Mouse (Mus musculus) liver, postnatal 0 days (tissue): ENCODE measurements around the gene Zbtb5.
"Not testable (repeated sequence)": the region's sequence is repeated elsewhere in the genome, so short reads cannot be mapped to it uniquely, and the experiment has no call there.

Experiments used
- CTCF ChIP-seq: sonication (generic); IDR thresholded peaks from 2 replicates; pipeline ENCODE4 v1.5.1; 2016; ENCODE audit warnings: antibody characterized with exemption, low read depth
- EP300 ChIP-seq: IDR thresholded peaks from 2 replicates; pipeline ENCODE4 v1.6.1; 2016; ENCODE audit warnings: antibody characterized with exemption, low read depth, mild to moderate bottlenecking

GRCm38 (mm10) chr4:45039546-45039945, 27.3 kb upstream of the Zbtb5 start:
- not testable (repeated sequence) for TF ChIP-seq EP300, CTCF
